8 mouse cellular contexts compared by ENCODE assay signal in the genomic region with DNA sequence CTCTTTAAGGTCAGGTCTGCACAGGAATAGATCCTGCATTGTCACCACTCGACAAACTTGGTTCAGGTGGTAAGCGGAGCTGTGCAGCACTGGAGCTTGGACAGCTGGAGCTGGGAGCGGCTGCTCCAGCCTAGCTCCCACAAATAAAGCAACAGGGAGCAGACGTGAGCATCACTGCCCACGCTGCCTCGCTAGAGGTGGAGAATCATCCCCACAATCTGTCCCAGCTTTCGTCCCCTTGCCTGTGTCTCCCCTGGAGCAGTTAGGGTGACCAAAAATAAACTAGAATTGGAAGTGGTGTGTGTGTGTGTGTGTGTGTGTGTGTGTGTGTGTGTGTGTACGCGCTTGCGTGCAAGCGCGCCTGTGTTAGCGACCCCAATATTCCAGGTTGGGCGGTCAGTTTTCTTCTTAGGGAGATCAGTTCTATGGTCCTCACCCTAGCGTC. TPM values are rescaled to one million over a fixed set of nuclear protein-coding genes. Genes with fewer than 3 reads are reported as not detected.
DNase-seq lines count a peak whose midpoint lies in the region; ATAC-seq and TF ChIP-seq lines count a peak whose summit lies in the region.

No protein-coding gene starts in this region.

- 6% methylated on average over 15 of the region's 15 CpGs for WGBS in lung, embryonic 14.5 days
- 4% methylated on average over 15 of the region's 15 CpGs for WGBS in hindbrain, embryonic 10.5 days
- 3% methylated on average over 15 of the region's 15 CpGs for WGBS in neural tube, embryonic 12.5 days

- H3K4me1 ChIP-seq in lung, embryonic 14.5 days (ENCODE audit: insufficient read depth), result no peaks in the 10 kb centered on the region
- H3K4me1 ChIP-seq in hindbrain, embryonic 10.5 days (replicated peaks), result peaks cover 20% of the 10 kb centered on the region
- no peaks in the 10 kb centered on the region for H3K4me1 ChIP-seq in neural tube, embryonic 12.5 days

- DNase-seq in lung, embryonic 14.5 days, result peak; percentile 34
- no peak for DNase-seq in lung, postnatal 10 days
- peak; percentile 44 for DNase-seq in embryo, embryonic 9.5 days (ENCODE audit: extremely low spot score)
- peak; percentile 57 for DNase-seq in hindbrain, embryonic 10.5 days (ENCODE audit: low spot score)
- peak; percentile 67 to 76 for DNase-seq in left cerebral cortex, postnatal 14 days (ENCODE audit: low spot score in 2 of 2)
- DNase-seq in ovary, adult 18-20 months (ENCODE audit: low spot score), result no peak

- H3K4me3 ChIP-seq in lung, embryonic 14.5 days (ENCODE audit: low read depth, low read length), result peak overlapping the region; percentile 58
- H3K4me3 ChIP-seq in hindbrain, embryonic 10.5 days, result peak overlapping the region; percentile 79
- peak overlapping the region; percentile 71 for H3K4me3 ChIP-seq in neural tube, embryonic 12.5 days

- H3K4me2 ChIP-seq in lung, embryonic 14.5 days, result peak overlapping the region; percentile 86
- H3K4me2 ChIP-seq in neural tube, embryonic 12.5 days (replicated peaks), result peak overlapping the region; percentile 84

- intact Hi-C loops in left cerebral cortex, postnatal 14 days (cut with DNase I), result loop anchor here (10.0 kb wide), 2 partner anchors 773 to 843 kb away; a partner anchor contains a TSS

- no peak for TF ChIP-seq CTCF in lung, embryonic 14.5 days (IDR thresholded peaks at IDR 0.05; ENCODE audit: low read depth)

- peak overlapping the region; percentile 66 for H3K9ac ChIP-seq in lung, embryonic 14.5 days
- peak overlapping the region; percentile 79 for H3K9ac ChIP-seq in neural tube, embryonic 12.5 days

- peak; percentile 47 for ATAC-seq in lung, embryonic 14.5 days (ENCODE audit: insufficient read depth)
- ATAC-seq in neural tube, embryonic 12.5 days (ENCODE audit: low FRiP score, low read depth), result peak; percentile 51
- ATAC-seq in granulocyte monocyte progenitor cell, adult 5-6 weeks (replicated peaks; ENCODE audit: poor library complexity, severe bottlenecking), result no peak

- no peaks in the 10 kb centered on the region for H3K9me3 ChIP-seq in lung, embryonic 14.5 days (ENCODE audit: low read depth, low read length)
- H3K9me3 ChIP-seq in hindbrain, embryonic 10.5 days, result no peaks in the 10 kb centered on the region
- no peaks in the 10 kb centered on the region for H3K9me3 ChIP-seq in neural tube, embryonic 12.5 days

- no peaks in the 10 kb centered on the region for H3K36me3 ChIP-seq in lung, embryonic 14.5 days (ENCODE audit: insufficient read depth)
- no peaks in the 10 kb centered on the region for H3K36me3 ChIP-seq in hindbrain, embryonic 10.5 days
- no peaks in the 10 kb centered on the region for H3K36me3 ChIP-seq in neural tube, embryonic 12.5 days

- H3K27me3 ChIP-seq in lung, embryonic 14.5 days (ENCODE audit: insufficient read depth, low read length), result no peaks in the 10 kb centered on the region
- no peaks in the 10 kb centered on the region for H3K27me3 ChIP-seq in hindbrain, embryonic 10.5 days (ENCODE audit: insufficient read depth, poor library complexity, severe bottlenecking)
- no peaks in the 10 kb centered on the region for H3K27me3 ChIP-seq in neural tube, embryonic 12.5 days (replicated peaks)

- H3K27ac ChIP-seq in lung, embryonic 14.5 days (ENCODE audit: low read depth), result no peak overlapping the region
- peak overlapping the region; percentile 96 for H3K27ac ChIP-seq in hindbrain, embryonic 10.5 days
- no peak overlapping the region for H3K27ac ChIP-seq in neural tube, embryonic 12.5 days

RNA-seq across cellular contexts. Expression of a gene that starts 1.0 kb away (rescaled TPM):
- polyA plus RNA-seq in lung, embryonic 14.5 days (2014; fragmentation: Nextera tagmentation; extraction: Ambion mirVana), result 2.6 and 2.9 TPM in 2 replicates
- 3.1 and 3.6 TPM in 2 replicates for polyA plus RNA-seq in hindbrain, embryonic 10.5 days (2016; fragmentation: Nextera tagmentation; extraction: Ambion mirVana)
- total RNA-seq in left cerebral cortex, postnatal 14 days (2021), result 100 to 1,000 TPM in 1 of 2 experiments, 10 to 100 TPM in 1; 89.6 to 100 TPM
- polyA plus RNA-seq in neural tube, embryonic 12.5 days (2016; fragmentation: Nextera tagmentation; extraction: Ambion mirVana), result 2.2 and 2.7 TPM in 2 replicates
- not detected in 2 replicates for total RNA-seq in granulocyte monocyte progenitor cell, adult 5-6 weeks (2014; fragmentation: Nextera tagmentation)
- total RNA-seq in granulocyte monocyte progenitor cell, adult 5-6 weeks (2017), result not detected in 2 replicates

Comparison
In these comparisons a context has a peak if more than half of its experiments do, and no peak if none do; other contexts are left out.
1. DNase-seq: peak in lung, embryonic 14.5 days (single experiment), embryo, embryonic 9.5 days (single experiment), hindbrain, embryonic 10.5 days (single experiment) and left cerebral cortex, postnatal 14 days (2 of 2); none in lung, postnatal 10 days (single experiment) and ovary, adult 18-20 months (single experiment).
2. Peak in every context shown above with its lines, with median percentiles within 50 percentile points of each other: H3K4me3 ChIP-seq.